Mouse (Mus musculus): ENCODE measurements around the gene Dynlrb1. TPM values are rescaled to one million over a fixed set of nuclear protein-coding genes. Genes with fewer than 3 reads are reported as not detected.
A peak's percentile ranks its signal among the peaks of the same experiment; 100 is the strongest.

Dynlrb1 gene
- total RNA-seq, 2 experiments from 2014 or later = 283 to 297 TPM

DNA sequence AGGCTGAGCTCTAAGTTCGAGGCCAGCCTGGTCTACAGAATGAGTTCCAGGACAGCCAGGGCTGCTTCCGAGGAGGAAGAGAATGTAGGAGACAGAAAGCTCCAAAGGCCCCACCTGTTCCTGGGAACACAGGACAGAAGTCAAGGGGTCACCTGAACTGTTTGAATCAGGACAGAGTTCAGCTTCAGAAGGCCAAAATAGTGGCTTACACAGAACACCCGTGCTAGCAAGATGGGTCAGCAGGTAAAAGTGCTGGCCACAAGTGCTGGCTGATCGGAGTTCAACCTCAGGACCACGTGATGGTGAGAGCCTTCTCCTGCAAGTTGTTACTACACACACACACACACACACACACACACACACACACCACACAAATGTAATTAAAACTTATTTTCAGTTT is 30.6 kb downstream of the Dynlrb1 start:
- TF ChIP-seq CTCF (conservative IDR thresholded peaks at IDR 0.05) = no peak
- no peak overlapping the region for H3K27ac ChIP-seq
- no peak for DNase-seq (ENCODE audit: low spot score in 2 of 2)
- no peak overlapping the region for H3K4me3 ChIP-seq

DNA sequence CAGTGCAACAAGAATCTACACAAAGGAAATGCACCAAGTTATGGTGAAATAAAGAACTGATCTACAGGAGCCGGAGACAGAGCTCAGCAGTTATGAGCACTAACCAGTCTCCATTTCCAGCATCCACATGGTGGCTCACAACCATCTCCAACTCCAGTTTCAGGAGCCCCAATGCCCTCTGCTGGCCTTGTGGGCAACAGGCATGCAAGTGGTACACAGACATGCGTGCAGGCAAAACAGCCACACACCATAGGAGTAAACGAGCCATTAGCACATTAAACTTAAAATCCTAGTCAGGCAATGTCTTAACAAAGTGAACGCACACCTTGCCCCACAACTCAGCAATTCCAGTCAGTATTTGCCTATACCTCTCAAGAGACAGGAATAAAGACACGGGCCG is 35.6 kb downstream of the Dynlrb1 start:
- H3K4me3 ChIP-seq = no peak overlapping the region
- no peak for DNase-seq (ENCODE audit: low spot score in 2 of 2)
- no peak overlapping the region for H3K27ac ChIP-seq
- TF ChIP-seq CTCF (conservative IDR thresholded peaks at IDR 0.05) = peak; percentile 60

DNA sequence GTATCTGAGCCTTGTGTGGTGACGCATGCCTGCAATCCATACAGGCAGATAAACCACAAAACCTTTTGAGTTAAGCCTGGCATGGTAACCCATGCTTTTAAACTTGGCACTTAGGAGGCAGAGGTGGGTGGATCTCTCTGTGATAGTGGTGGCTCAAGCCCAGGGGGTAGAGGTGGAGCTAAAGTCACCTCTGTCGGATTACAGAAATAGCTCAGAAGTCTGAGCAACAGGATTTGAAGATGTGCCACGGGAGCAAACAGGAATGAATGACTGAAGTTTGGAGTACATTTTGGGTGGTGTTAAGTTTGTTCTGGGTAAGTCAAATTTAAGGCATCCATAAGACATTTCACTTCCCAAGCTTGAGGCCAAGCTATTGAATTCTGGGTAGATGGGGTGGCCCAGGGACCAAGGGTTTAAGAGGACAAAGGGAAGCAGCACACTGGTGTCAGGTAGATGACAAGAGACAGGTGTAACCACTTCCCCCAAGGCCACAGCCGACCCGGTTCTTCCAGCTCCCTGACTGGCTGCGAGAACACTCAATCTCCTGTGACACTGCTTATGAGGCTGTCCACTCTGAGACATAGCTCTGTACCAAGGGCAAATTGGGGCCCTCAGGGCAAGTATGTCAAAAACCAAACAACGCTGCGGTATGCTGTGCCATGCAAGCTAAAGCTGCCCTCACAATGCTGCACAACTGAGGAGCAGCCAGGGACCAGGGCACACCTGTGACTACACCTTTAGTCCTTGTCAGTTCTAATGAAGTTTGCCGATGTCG is 36.2 kb downstream of the Dynlrb1 start:
- DNase-seq (ENCODE audit: low spot score in 2 of 2) = no peak
- TF ChIP-seq CTCF (conservative IDR thresholded peaks at IDR 0.05) = no peak
- Histone ChIP-seq H3K4me3 (no peak overlapping the region), H3K27ac (no peak overlapping the region)

DNA sequence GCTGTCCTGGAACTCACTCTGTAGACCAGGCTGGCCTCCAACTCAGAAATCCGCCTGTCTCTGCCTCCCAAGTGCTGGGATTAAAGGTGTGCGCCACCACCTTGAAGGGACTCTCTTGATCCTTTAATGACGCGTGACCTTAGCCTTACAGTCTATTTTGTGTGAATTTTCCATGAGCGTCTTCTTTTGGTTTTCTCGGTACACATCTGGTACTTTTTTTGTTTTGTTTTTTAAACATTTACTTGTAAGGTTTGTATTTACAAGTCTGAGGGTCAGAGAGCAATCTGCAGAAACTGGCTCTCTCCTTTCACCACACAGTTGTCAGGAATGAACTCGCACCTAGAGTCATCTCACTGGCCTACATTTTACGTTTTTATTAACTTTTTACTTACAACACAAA is 37.3 kb downstream of the Dynlrb1 start:
- TF ChIP-seq CTCF (conservative IDR thresholded peaks at IDR 0.05) = no peak
- no peak for DNase-seq (ENCODE audit: low spot score in 2 of 2)
- no peak overlapping the region for H3K4me3 ChIP-seq
- H3K27ac ChIP-seq = no peak overlapping the region

DNA sequence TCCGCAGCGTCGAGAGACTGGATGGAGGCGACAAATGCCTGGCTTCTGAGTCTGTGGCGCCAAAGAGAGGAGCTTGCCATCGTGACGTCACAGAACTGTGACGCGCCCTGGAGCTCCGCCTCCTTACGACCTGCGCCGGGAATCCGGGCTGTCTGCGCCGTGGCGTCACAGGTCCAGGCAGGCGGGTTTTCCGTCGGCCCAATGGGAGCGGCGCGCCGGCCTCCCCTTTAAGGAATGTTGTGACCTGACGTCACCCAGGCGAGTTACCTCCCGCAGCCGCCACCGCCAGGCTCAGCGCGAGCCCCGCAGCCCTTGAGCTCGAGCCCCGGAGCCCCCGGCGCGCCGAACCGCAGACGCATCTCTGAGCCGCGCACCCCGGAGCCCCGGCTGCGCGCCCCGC is 39.9 kb downstream of the Dynlrb1 start, which contains the start of gene Map1lc3a:
Gene Map1lc3a, plus strand, starts transcription at position 103 of the 400 bp plus-strand sequence.
- peak within 1 kb of the TSS; percentile 99 for H3K27ac ChIP-seq
- DNase-seq (ENCODE audit: low spot score in 2 of 2) = peak; percentile 97 to 98
- peak; percentile 10; the same call in 1 of the 2 replicates for TF ChIP-seq CTCF (conservative IDR thresholded peaks at IDR 0.05)
- H3K4me3 ChIP-seq = peak within 1 kb of the TSS; percentile 88

DNA sequence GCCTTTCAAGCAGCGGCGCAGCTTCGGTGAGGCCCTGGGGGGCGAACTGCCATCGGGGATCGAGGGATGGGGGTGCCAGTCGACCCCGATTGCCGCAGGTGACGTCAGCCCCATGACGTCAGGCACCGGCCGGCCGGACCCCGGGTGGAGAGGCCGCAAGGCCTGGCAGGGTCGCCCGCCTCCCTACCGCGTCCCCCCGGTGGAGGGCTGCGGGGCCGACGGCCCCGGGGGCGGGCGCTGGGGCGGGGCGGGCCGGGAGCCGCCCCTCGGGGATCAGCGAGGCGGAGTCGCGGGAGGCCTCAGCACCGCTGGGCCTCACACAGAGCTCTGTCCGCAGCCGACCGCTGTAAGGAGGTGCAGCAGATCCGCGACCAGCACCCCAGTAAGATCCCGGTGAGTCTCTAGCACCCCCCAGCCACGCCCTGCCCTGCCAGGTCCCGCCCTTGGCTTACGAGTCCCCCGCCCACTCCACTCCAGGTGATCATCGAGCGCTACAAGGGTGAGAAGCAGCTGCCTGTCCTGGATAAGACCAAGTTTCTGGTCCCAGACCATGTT is 40.4 kb downstream of the Dynlrb1 start:
- DNase-seq (ENCODE audit: low spot score in 2 of 2) = peak in 1 of 2 experiments; percentile 46
- Histone ChIP-seq H3K27ac (peak overlapping the region; percentile 99), H3K4me3 (peak overlapping the region; percentile 88)
- no peak; the same call in 1 of the 2 replicates for TF ChIP-seq CTCF (conservative IDR thresholded peaks at IDR 0.05)

DNA sequence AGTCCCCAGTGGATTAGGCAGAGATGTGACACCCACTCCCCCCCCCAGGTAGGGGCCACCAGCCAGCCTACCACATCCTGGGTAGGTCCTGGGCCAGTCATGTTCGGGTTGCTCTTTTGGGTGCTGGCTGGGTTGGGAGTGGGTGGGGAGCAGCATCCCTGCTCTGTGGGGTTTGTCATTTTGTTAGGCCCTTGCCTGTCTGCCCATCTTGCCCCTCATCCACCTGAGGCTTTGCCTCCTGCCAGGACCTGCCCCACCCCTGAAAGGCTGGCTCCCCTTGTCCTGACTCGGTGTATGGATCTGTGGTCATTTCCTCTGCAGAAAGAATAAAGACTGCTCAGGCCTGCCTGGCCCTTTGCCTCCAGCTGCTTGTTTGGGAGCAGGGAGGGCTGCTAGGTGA is 41.4 kb downstream of the Dynlrb1 start:
- 0 out of 2 replicates have a peak overlapping the region, but pooled peaks have one; percentile 99 for H3K27ac ChIP-seq
- no peak for TF ChIP-seq CTCF (conservative IDR thresholded peaks at IDR 0.05)

DNA sequence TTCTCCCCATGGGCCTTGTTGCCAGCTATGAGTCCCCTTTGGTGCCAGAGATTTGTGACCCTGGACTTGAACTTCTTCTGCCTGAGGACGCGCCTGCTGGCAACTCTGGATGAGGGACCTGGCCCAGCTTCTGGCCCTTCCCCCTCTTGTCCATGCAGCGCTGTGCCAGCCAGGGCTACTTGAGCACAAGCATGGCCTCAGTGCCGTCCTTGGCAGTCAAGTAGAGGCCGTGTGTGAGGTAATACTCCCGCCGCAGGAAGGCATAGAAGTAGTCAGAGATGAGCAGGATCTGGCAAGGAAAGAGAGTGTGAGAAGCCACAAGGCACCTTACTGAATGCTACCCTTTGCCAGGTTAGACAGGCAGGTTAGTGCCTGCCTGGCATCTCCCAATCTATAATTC is 42.0 kb downstream of the Dynlrb1 start:
- H3K27ac ChIP-seq = no peak overlapping the region
- no peak for TF ChIP-seq CTCF (conservative IDR thresholded peaks at IDR 0.05)
- no peak overlapping the region for H3K4me3 ChIP-seq
- no peak for DNase-seq (ENCODE audit: low spot score in 2 of 2)

More for the DNA sequence above, 41.4 kb downstream of the Dynlrb1 start:
- no peak for DNase-seq (ENCODE audit: low spot score in 2 of 2)
- peak overlapping the region; percentile 88 for H3K4me3 ChIP-seq

DNA sequence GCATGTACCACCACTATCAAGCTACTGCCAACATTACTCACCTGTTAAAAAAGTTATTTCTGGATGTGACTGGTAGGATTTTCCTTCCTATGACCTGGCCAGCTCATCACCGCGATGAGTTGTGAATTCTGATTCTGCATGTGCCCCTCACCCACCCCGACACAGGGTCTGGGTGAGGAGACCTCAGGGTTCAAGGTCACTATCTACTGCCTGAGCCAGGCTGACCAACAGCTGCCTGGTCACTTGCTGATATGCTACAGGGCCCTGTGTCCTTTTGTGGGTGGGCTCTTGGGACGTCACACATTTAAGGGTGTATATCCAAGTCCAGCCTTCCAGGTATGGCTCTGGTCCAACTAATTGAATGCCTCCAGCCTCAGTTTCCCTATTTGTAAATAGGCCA is 42.8 kb downstream of the Dynlrb1 start:
- H3K27ac ChIP-seq = no peak overlapping the region
- no peak overlapping the region for H3K4me3 ChIP-seq
- no peak for DNase-seq (ENCODE audit: low spot score in 2 of 2)
- TF ChIP-seq CTCF (conservative IDR thresholded peaks at IDR 0.05) = no peak

DNA sequence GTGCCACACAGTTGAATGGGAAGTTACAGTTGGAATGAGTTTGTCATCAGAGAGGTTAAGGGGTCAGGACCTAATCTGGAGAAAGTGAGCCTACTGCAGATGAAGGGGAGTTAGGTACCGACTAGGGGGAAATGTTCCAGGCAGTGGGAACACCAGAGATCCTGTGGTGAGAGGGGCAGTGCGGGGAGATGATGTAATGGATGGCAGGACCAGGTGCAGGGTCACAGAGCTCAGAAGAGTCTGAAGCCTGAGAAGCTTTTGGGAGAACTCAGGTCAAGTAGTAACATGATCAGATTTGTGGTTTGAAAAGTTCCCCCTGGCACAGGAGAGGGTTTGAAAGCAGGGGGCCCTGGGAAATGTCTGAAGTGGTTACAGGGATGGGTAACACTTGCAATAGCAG is 43.8 kb downstream of the Dynlrb1 start:
- no peak for DNase-seq (ENCODE audit: low spot score in 2 of 2)

DNA sequence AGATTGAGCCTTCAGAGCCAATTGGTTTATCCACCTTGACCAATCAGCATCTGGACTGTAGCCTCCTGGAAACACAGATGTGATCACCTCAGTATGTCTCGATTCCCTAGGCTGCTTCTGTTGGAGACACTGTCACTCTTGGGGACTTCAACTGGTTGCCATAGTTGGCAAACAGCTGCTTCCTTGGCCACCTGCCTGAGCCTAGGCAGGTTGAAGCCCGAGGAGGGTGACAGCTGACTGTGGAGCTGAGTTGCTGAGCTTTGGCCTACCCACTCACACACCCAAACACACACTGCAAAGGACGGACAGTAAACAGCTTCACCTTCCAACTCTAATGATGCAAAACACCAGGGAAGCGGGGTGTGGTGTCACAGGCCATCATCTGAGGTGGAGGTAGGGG is 47.5 kb downstream of the Dynlrb1 start:
- no peak for DNase-seq (ENCODE audit: low spot score in 2 of 2)
- Histone ChIP-seq H3K4me3 (no peak overlapping the region), H3K27ac (0 out of 2 replicates have a peak overlapping the region, but pooled peaks have one; percentile 23)
- TF ChIP-seq CTCF (conservative IDR thresholded peaks at IDR 0.05) = no peak

More for the DNA sequence above, 43.8 kb downstream of the Dynlrb1 start:
- no peak overlapping the region for H3K4me3 ChIP-seq
- no peak for TF ChIP-seq CTCF (conservative IDR thresholded peaks at IDR 0.05)
- H3K27ac ChIP-seq = no peak overlapping the region

DNA sequence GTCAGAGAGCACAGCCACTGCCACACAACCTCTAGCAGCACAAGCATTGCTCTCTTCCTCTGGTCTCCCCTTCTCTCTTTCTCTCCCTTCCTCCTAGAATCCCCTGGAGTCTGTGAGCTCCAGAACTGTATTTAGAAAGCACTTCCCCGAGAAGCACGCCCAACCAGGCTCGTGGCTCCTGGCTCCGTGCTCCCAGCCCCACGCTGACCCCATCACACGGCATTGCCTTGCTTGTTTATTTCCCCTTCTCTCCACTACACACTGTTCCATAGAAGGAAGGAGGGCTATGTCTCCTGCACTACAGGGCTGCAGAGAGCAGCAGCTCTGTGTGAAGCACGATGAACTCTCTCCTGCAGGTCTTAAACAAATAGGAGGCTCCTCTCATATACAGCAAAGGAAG is 48.3 kb downstream of the Dynlrb1 start:
- TF ChIP-seq CTCF (conservative IDR thresholded peaks at IDR 0.05) = no peak
- H3K4me3 ChIP-seq = no peak overlapping the region

DNA sequence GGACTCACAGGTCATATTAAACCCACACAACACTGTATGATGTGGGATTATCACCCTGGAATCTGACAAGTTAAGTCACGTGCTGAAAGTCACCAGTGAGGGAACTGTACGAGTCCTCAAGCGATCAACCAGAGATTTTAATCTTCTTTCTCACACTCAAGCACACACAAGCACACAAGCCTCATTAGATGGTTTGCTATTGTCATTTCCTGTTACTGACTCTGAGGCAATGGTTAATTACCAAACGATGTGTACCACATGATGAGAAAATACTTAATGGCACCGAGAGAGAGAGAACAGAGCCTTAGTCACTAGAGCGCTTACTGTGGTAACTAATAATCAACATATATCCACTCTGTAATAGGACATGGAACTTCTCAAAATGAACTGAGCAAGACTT is 49.4 kb downstream of the Dynlrb1 start:
- Histone ChIP-seq H3K4me3 (no peak overlapping the region), H3K27ac (no peak overlapping the region)
- no peak for DNase-seq (ENCODE audit: low spot score in 2 of 2)
- no peak for TF ChIP-seq CTCF (conservative IDR thresholded peaks at IDR 0.05)

More for the DNA sequence above, 48.3 kb downstream of the Dynlrb1 start:
- no peak for DNase-seq (ENCODE audit: low spot score in 2 of 2)
- no peak overlapping the region; the same call in 1 of the 2 replicates for H3K27ac ChIP-seq

Measured in layer of hippocampus, adult 2 months (tissue).